Mouse (Mus musculus) thymus, postnatal 14 days (tissue): ENCODE measurements around the gene Col28a1.
"Not testable (repeated sequence)": the region's sequence is repeated elsewhere in the genome, so short reads cannot be mapped to it uniquely, and the experiment has no call there.

Experiments used
- DNase-seq: peaks from one replicate; pipeline ENCODE4 v3.0.0; 2021

Gene Col28a1

DNA sequence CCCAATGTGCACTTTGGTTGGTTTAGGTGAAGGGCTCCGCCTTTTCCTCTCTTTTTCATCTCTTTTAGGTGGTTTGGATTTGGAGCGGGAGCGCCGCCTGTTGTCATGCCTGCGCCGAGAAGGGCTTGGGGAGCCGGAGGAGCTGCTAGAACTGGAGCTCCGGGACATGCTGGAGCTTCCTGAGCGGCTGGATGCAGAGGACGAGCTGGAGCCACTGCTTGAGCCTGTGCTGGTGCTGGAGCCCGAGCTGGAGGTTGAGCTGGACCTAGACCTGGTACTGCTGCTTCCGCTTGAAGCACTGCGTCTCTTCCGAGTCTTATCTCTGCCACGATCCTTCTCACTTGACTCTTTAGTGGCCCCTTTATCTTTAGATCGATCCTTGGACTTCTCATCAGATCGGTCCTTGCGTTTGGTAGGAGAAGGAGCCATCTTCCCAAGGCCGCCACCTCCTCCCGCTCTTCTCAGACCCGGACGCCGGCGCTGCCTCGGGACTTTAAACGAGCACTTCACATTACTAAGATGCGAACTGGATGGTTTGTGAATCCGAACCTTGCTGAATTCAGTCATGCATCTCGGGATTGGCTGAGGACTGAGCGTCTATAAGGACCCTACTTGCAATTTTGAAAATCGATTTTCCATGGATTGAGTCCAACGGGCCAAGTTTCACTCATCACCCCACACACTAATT is 209.3 kb downstream of the Col28a1 start:
- DNase-seq: not testable (repeated sequence)

DNA sequence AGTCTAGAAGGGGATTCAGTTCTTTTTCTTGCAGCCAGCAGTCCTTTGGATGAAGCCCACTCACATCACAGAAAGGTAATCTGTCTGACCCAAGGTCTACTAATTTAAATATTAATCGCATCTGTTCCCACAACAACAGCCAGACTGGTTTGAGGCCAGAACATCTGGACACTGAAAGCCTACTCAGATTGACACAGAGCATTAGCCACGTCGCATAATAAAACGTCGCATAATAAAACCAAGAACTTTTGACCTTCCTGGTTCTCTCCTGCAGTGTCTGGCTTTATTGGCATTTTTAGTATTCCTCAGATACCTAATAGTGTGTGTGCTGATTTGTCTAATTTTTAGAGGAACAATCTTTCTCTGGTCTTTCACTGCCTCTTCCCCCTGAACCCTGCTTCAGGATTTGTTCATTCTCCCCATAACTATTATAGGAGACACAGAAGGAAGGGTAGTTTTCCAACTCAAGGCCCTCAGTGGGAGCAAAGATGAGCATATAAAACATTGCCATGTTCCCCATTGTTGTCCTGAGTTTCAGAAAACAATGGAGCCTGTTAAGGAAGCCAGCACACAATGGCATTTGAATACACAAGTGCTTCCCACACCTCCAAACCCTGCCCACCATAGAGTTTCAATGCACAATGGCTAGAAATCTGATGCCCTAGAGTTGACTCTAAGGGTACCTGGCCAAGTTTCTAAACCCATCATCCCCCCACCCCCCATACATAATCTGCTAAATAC is 221.2 kb downstream of the Col28a1 start:
- DNase-seq: no peak

DNA sequence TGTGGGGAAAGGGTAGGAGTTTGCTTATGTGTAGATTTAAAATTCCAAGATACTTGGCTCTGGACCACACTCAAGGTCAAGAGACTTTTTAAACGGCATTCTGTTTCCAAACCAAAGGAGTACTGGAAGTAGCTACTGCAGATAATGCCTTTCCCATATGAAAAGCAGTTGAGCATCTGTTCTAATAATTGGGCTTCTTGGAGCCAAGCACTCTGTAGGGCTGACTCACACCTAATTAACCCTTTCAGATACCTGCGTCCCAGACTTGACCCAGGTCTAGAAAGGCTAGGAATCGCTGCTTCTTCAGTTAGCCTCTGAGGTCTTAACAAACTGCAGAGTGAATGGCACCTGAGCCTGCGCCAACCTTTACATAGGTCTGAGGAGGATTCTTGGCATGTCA is 223.0 kb downstream of the Col28a1 start:
- DNase-seq: no peak

DNA sequence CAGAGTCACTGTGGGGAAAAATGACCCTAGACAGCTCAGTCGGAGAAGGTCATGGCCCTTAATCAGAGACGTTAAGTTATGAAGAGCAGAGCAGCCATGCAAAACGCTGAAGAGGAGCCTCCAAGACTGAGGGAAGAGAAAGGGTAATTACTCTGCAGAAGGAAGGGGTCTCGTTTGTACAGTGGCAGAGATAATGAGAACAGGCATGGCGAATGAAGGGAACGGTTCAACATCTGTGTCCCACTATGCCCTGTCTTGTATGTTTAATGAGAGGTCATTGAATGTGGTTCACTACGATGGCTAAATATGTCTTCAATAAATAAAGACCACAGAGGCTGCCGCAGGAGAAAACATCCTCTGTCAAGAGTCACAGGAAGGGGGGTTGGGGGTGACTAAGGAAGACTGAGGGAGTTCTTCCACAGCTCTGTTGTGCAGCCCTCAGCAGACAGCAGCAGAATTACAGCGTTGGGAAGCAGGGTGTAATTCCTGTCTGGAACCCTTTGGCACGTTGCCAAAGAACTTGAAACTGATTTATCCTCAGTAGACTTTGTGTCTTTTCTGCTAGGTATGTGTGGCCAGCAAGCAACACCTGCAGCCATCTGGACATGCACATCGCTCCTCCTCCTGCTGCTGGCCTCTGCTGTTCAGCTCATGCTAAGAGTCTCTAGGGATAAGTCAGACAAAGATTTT is 226.4 kb downstream of the Col28a1 start:
- no peak for DNase-seq

DNA sequence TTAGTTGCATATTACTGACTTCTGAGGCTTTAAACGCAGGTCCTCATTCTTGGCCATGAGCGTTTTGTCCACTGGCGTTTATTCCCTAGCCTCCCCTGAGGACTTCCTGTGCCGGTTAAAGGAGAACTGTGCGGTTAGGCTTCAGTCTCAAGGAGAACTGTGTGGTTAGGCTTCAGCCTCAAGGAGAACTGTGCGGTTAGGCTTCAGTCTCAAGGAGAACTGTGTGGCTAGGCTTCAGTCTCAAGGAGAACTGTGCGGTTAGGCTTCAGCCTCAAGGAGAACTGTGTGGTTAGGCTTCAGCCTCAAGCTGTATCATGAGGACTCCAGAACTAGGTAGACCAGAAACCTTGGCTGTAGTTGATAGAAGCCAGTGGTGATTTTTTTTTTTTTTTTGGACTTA is 229.7 kb downstream of the Col28a1 start:
- DNase-seq: no peak

DNA sequence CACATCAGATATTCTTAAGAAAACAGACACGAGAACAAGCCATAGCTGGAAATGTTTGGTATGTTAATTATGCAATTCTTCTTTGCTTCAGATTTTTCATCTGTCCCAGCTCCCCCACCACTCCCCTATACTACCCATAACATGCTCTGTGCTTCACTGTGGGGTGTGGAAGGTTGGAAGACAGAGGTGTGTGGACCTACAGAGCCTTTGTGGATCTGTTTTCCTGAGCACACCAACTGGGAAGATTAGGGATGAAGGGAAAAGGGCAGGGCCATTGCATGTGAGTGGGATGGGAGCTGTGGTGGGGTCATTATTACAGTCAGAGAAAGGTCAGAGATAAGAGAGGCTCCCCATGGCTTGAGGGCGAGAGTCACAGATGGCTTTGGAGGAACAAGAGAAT is 240.2 kb downstream of the Col28a1 start:
- no peak for DNase-seq

DNA sequence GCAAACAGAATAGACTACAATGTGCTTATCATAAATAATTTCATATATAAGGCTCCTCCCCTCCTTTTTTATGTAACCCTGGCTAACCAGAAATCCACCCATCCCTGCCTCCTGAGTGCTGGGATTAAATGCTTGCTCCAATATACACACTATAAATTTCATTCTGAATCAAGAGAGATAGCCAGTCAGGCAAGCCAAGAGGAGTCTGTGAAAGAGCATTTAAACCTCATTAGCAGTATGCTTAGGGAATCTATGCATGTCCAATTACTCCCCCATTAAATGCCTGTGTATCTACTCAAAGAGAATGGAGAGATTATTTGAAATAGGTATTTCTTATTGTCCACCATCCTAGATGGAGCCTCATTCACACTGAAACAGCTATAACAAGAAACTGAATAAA is 240.6 kb downstream of the Col28a1 start:
- DNase-seq: no peak
